Mouse (Mus musculus): ENCODE data around the gene Oit1. TPM values are rescaled to one million over a fixed set of nuclear protein-coding genes. Genes with fewer than 3 reads are reported as not detected.

Oit1 gene
- polyA plus RNA-seq, 1 experiment from 2014 or later: 8.5 TPM

GRCm38 (mm10) chr14:8367121-8367520 is 11.4 kb downstream of the Oit1 start:
- WGBS: 4% methylated on average over 1 of the region's 1 CpGs

GRCm38 (mm10) chr14:8365833-8366232 is 12.7 kb downstream of the Oit1 start:
- Histone ChIP-seq H3K4me3 (replicated peaks) (no peak overlapping the region), H3K9me3 (no peaks in the 10 kb centered on the region), H3K9ac (no peak overlapping the region), H3K36me3 (no peaks in the 10 kb centered on the region), H3K4me2 (replicated peaks) (no peak overlapping the region), H3K27ac (no peak overlapping the region), H3K4me1 (replicated peaks) (no peaks in the 10 kb centered on the region), H3K27me3 (replicated peaks) (no peaks in the 10 kb centered on the region)
- ATAC-seq: peak; percentile 65
- 62% methylated on average over 6 of the region's 6 CpGs for WGBS

More at GRCm38 (mm10) chr14:8367121-8367520, 11.4 kb downstream of the Oit1 start:
- no peak overlapping the region for H3K4me3 ChIP-seq (replicated peaks)
- ATAC-seq: peak; percentile 27
- H3K9ac ChIP-seq: no peak overlapping the region
- no peaks in the 10 kb centered on the region for H3K4me1 ChIP-seq (replicated peaks)
- H3K9me3 ChIP-seq: no peaks in the 10 kb centered on the region
- no peaks in the 10 kb centered on the region for H3K36me3 ChIP-seq
- H3K27me3 ChIP-seq (replicated peaks): no peaks in the 10 kb centered on the region
- H3K4me2 ChIP-seq (replicated peaks): no peak overlapping the region; the same call in 1 of the 2 replicates
- no peak overlapping the region for H3K27ac ChIP-seq

GRCm38 (mm10) chr14:8356836-8357235 is 21.7 kb downstream of the Oit1 start:
- ATAC-seq: peak; percentile 83

GRCm38 (mm10) chr14:8355999-8356501 is 22.5 kb downstream of the Oit1 start:
- H3K4me1 ChIP-seq (replicated peaks): no peaks in the 10 kb centered on the region
- no peaks in the 10 kb centered on the region for H3K36me3 ChIP-seq
- H3K27me3 ChIP-seq (replicated peaks): no peaks in the 10 kb centered on the region
- no peak overlapping the region for H3K4me3 ChIP-seq (replicated peaks)
- ATAC-seq: peak; percentile 89
- H3K27ac ChIP-seq: no peak overlapping the region
- no peak overlapping the region for H3K9ac ChIP-seq
- H3K4me2 ChIP-seq (replicated peaks): no peak overlapping the region
- H3K9me3 ChIP-seq: no peaks in the 10 kb centered on the region
- WGBS: 26% methylated on average over 6 of the region's 6 CpGs

More at GRCm38 (mm10) chr14:8356836-8357235, 21.7 kb downstream of the Oit1 start:
- H3K4me2 ChIP-seq (replicated peaks): no peak overlapping the region
- no peaks in the 10 kb centered on the region for H3K36me3 ChIP-seq
- no peaks in the 10 kb centered on the region for H3K27me3 ChIP-seq (replicated peaks)
- 62% methylated on average over 9 of the region's 9 CpGs for WGBS
- 0 out of 2 replicates have a peak overlapping the region, but pooled peaks have one; percentile 14 for H3K27ac ChIP-seq
- H3K9ac ChIP-seq: no peak overlapping the region
- H3K9me3 ChIP-seq: no peaks in the 10 kb centered on the region
- no peak overlapping the region for H3K4me3 ChIP-seq (replicated peaks)
- H3K4me1 ChIP-seq (replicated peaks): no peaks in the 10 kb centered on the region

GRCm38 (mm10) chr14:8348927-8349326 is 29.6 kb downstream of the Oit1 start:
- Histone ChIP-seq H3K9ac (no peak overlapping the region), H3K4me2 (replicated peaks) (no peak overlapping the region), H3K9me3 (no peaks in the 10 kb centered on the region), H3K4me3 (replicated peaks) (no peak overlapping the region), H3K36me3 (no peaks in the 10 kb centered on the region), H3K27me3 (replicated peaks) (no peaks in the 10 kb centered on the region), H3K27ac (no peak overlapping the region), H3K4me1 (replicated peaks) (no peaks in the 10 kb centered on the region)
- ATAC-seq: no peak
- 72% methylated on average over 9 of the region's 9 CpGs for WGBS

GRCm38 (mm10) chr14:8346255-8346997 is 32.1 kb downstream of the Oit1 start:
- no peaks in the 10 kb centered on the region for H3K9me3 ChIP-seq
- H3K4me3 ChIP-seq (replicated peaks): no peak overlapping the region
- no peak overlapping the region for H3K4me2 ChIP-seq (replicated peaks)
- H3K27ac ChIP-seq: no peak overlapping the region
- WGBS: 23% methylated on average over 7 of the region's 7 CpGs
- no peaks in the 10 kb centered on the region for H3K27me3 ChIP-seq (replicated peaks)
- peak; percentile 50 for ATAC-seq
- H3K36me3 ChIP-seq: no peaks in the 10 kb centered on the region
- no peak overlapping the region for H3K9ac ChIP-seq
- no peaks in the 10 kb centered on the region for H3K4me1 ChIP-seq (replicated peaks)

GRCm38 (mm10) chr14:8345566-8345965 is 33.0 kb downstream of the Oit1 start:
- 83% methylated on average over 4 of the region's 4 CpGs for WGBS
- no peaks in the 10 kb centered on the region for H3K36me3 ChIP-seq
- no peak overlapping the region for H3K9ac ChIP-seq
- H3K27me3 ChIP-seq (replicated peaks): no peaks in the 10 kb centered on the region
- ATAC-seq: no peak
- H3K4me3 ChIP-seq (replicated peaks): no peak overlapping the region
- H3K27ac ChIP-seq: no peak overlapping the region
- H3K4me1 ChIP-seq (replicated peaks): no peaks in the 10 kb centered on the region
- H3K9me3 ChIP-seq: no peaks in the 10 kb centered on the region
- H3K4me2 ChIP-seq (replicated peaks): no peak overlapping the region

GRCm38 (mm10) chr14:8342509-8343106 is 35.9 kb downstream of the Oit1 start:
- no peak for ATAC-seq
- no peaks in the 10 kb centered on the region for H3K36me3 ChIP-seq
- no peak overlapping the region for H3K4me3 ChIP-seq (replicated peaks)
- no peak overlapping the region for H3K27ac ChIP-seq
- 67% methylated on average over 5 of the region's 5 CpGs for WGBS
- no peak overlapping the region for H3K4me2 ChIP-seq (replicated peaks)
- H3K9ac ChIP-seq: no peak overlapping the region
- no peaks in the 10 kb centered on the region for H3K4me1 ChIP-seq (replicated peaks)
- no peaks in the 10 kb centered on the region for H3K27me3 ChIP-seq (replicated peaks)
- no peaks in the 10 kb centered on the region for H3K9me3 ChIP-seq

- Histone ChIP-seq H3K9ac (no peak overlapping the region), H3K4me2 (replicated peaks) (no peak overlapping the region), H3K27ac (no peak overlapping the region), H3K9me3 (no peaks in the 10 kb centered on the region), H3K27me3 (replicated peaks) (no peaks in the 10 kb centered on the region), H3K36me3 (no peaks in the 10 kb centered on the region), H3K4me3 (replicated peaks) (no peak overlapping the region), H3K4me1 (replicated peaks) (no peaks in the 10 kb centered on the region)
- ATAC-seq: no peak
- WGBS: 71% methylated on average over 4 of the region's 4 CpGs
Observed at GRCm38 (mm10) chr14:8340226-8340625, 38.3 kb downstream of the Oit1 start.

GRCm38 (mm10) chr14:8335947-8336346 is 42.6 kb downstream of the Oit1 start:
- H3K4me1 ChIP-seq (replicated peaks): no peaks in the 10 kb centered on the region
- whole genome bisulfite sequencing: 28% methylated on average over 10 of the region's 10 CpGs
- no peak overlapping the region for H3K4me2 ChIP-seq (replicated peaks)
- H3K9me3 ChIP-seq: no peaks in the 10 kb centered on the region
- H3K9ac ChIP-seq: no peak overlapping the region
- H3K4me3 ChIP-seq (replicated peaks): no peak overlapping the region
- no peaks in the 10 kb centered on the region for H3K36me3 ChIP-seq
- no peaks in the 10 kb centered on the region for H3K27me3 ChIP-seq (replicated peaks)
- ATAC-seq: peak; percentile 14; the same call in 1 of the 2 replicates
- no peak overlapping the region for H3K27ac ChIP-seq

GRCm38 (mm10) chr14:8334511-8334910 is 44.0 kb downstream of the Oit1 start:
- no peaks in the 10 kb centered on the region for H3K4me1 ChIP-seq (replicated peaks)
- H3K4me2 ChIP-seq (replicated peaks): no peak overlapping the region
- H3K9me3 ChIP-seq: no peaks in the 10 kb centered on the region
- no peak for ATAC-seq
- 75% methylated on average over 3 of the region's 3 CpGs for WGBS
- no peak overlapping the region for H3K4me3 ChIP-seq (replicated peaks)
- no peaks in the 10 kb centered on the region for H3K27me3 ChIP-seq (replicated peaks)
- no peaks in the 10 kb centered on the region for H3K36me3 ChIP-seq
- no peak overlapping the region for H3K27ac ChIP-seq
- H3K9ac ChIP-seq: no peak overlapping the region

GRCm38 (mm10) chr14:8332314-8333252 is 46.0 kb downstream of the Oit1 start:
- no peak overlapping the region for H3K27ac ChIP-seq
- H3K9me3 ChIP-seq: no peaks in the 10 kb centered on the region
- H3K36me3 ChIP-seq: no peaks in the 10 kb centered on the region
- ATAC-seq: peak; percentile 10; the same call in 1 of the 2 replicates
- H3K4me2 ChIP-seq (replicated peaks): no peak overlapping the region
- H3K4me3 ChIP-seq (replicated peaks): no peak overlapping the region
- no peaks in the 10 kb centered on the region for H3K4me1 ChIP-seq (replicated peaks)
- 78% methylated on average over 11 of the region's 11 CpGs for WGBS
- H3K9ac ChIP-seq: no peak overlapping the region
- H3K27me3 ChIP-seq (replicated peaks): no peaks in the 10 kb centered on the region
